Mouse (Mus musculus): ENCODE measurements around the gene 6330409D20Rik.
A peak's percentile ranks its signal among the peaks of the same experiment; 100 is the strongest.

6330409D20Rik gene

DNA sequence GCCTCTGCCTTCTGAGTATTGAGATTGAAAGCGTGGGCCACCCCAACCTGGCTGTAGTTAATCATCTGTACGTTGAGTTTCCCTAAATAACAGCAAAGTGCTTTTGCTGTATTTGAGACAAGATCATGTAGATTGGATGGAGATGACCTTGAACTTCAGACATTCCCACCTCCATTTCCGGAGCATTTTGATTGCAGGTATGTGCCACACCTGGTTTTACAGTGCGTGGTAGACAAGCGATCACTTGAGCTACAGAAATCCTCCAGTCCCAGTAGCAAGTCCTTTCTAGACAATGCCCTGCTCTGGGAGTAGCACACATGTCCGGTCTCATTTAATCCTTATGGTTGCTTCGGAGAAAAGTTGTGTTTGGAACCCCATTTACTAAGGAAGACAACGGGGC is 37.8 kb downstream of the 6330409D20Rik start:
- no peak for DNase-seq (ENCODE audit: extremely low spot score, low spot score)

DNA sequence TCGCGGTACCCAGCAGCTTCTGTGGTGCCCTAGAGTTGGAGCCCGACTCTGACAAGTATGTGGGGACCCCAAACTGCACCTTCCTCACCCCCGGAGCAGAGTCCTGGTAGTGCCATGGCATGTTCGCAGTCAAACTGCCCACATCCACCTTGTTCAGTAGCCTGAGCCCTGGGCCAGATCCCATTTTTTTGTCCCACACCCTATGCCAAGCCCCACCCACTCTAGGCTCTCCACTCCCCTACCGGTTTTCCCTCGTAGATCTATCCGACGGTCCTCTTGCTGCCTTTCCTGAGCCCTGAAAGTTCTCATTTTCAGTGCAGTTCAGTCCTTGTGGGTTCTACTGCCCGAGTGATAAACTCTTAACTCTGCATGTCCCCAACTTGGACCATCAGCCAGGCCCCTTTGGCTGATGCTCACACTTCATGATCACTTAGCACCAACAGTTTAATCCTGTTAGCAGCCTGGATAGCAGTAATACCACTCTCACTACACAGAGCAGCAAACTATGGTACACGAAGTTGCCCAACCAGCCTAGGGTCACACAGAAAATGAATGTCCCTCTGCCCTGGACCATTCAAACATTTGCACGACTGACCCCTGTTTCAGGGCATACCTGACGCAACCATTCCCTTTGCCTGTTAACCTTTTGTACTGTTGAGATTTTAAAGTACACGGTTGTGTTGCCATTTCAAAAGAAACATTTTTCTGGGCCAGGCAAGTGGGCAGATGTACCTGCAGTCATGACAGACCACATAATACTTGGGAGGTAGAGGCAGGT is 39.7 kb downstream of the 6330409D20Rik start:
- DNase-seq (ENCODE audit: extremely low spot score, low spot score) = no peak

DNA sequence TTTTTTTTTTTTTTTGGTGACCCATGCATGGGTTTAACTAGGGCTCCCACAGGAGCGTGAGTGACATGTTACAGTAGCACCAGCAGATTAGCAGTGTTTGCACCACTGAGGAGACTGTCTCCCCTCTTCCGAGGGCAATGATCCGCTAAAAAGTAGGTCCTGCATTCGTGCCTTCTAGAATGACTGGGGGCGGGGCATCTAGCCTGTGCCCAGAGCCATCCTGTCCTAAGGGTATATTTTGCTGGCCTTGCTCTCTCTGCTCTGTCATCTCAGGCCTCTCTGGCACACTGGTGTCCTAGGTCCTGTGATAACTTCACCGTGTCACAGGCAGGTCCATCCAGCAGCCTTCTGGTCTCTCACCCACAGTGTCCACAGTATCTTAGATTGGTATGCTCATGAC is 41.1 kb downstream of the 6330409D20Rik start:
- DNase-seq (ENCODE audit: extremely low spot score, low spot score) = no peak

DNA sequence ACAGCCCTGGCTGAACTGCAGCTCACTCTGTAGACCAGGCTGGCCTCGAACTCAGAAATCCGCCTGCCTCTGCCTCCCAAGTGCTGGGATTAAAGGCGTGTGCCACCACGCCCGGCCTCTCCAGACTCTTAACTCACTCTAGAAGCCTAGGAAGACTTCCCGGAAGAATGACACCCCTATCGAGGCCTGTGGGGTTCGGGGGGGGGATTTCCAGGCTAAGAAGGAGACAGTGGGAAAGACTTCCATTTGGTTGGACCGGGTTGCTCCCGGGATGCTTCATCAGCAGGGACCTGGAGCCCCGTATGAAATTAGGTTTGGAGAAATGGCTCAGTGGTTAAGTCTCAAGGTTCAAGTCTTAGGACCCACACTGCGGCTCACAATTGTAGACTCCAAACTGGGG is 46.1 kb downstream of the 6330409D20Rik start:
- DNase-seq (ENCODE audit: extremely low spot score, low spot score) = peak; percentile 12

DNA sequence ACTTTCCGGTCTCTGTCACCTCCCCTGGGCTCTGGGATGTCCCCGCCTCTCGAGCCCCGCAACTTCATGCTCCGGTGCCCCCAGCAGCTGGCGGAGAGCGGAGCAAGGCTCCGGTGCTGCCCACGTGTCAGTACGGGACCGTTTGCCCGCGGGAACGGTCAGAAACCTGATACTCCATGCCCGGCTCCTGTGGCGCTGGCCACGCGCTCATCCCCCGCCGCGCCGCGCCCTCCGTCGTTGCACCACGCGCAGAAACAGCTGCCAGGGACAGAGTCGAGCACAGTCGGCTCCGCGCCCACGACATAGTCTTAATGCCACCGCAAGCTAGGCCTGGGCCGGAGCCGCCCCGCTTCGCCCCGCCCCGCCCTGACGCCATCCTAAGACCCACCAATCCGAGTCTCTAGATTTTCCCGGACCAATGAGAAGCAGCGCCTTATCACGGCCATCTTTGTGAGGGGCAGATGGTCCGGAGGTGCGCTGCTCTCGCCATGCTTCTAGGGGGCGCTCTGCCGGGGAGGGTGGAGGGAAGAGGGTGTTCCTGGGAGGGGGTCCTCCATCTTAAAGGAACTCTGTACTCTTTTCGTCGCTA is 46.9 kb downstream of the 6330409D20Rik start:
- peak; percentile 96 for DNase-seq (ENCODE audit: extremely low spot score, low spot score)

DNA sequence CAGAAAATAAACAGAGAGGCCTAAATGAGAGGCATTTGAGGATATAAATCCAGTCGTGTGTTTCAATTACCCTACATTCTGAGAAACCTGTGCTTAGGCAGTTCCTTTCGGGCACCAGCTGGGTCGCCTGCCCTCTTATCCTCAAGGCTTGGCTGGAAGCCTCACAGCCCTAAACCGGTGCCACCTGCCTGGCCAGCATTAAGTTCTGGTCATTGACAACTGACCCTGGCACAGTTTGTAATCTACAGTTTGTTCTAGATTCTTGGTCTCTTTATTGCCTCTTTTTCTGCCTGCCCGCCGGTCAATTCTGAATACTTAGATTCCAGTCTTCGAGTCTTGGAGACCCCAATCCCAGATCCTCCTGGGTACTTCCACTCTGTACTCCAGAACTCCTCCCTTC is 47.5 kb downstream of the 6330409D20Rik start:
- peak; percentile 17 for DNase-seq (ENCODE audit: extremely low spot score, low spot score)

DNA sequence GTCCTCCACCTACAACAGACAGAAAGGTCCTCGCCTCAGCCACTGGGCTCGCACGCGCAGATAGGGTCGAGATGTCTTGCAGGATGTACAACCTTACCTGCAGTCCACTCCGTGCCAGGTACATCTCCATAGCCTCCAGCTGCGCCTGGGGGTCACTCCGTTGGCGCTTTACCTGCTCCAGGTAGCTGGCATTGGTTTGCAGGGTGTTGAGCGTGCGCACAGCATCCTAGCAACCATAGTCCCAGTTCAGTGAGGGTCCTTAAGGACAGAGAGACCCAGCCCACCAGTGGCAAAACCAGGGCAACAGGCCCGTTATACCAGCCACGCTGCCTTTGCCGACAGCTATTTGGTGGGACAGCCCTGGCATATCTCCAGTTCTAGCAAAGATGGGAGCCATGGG is 48.3 kb downstream of the 6330409D20Rik start:
- peak; percentile 12 for DNase-seq (ENCODE audit: extremely low spot score, low spot score)

DNA sequence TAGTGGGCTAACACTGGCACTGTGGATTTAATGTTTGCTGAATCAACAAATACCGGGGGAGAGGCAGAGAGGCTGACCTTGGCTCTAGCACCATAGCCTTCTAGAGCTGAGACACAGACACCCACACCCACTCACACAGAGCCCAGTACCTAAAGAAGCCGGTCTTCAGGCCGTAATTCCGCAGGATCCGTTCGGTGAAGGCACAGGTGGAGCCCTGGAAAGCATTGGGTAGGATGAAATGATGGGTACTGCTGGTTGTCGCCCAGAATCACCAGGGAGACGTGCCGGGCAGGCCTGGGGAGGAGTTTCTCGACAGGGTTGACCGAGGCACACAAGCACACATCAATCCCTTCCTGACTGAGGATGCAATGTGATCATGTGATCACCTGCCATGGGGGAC is 49.8 kb downstream of the 6330409D20Rik start:
- peak; percentile 12 for DNase-seq (ENCODE audit: extremely low spot score, low spot score)

DNA sequence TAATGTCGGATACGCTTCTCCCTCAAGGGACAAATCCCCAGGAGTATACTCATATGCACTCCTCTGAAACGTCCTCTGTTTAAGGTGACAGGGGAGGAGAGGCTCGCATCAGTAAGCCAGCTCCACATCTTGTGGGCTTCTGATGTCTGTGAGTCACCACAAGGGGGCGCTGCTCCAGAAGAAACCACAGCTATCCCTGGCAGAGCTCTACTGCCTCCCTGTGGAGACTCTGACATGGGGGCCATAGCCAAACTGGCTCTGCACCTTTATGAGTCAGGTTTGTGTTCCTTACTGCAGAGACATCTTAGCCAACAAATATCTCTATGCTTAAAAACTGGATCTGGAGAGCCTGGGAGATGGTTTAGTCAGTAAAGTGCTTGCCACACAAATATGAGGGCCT is 51.4 kb downstream of the 6330409D20Rik start:
- peak; percentile 90 for DNase-seq (ENCODE audit: extremely low spot score, low spot score)

DNA sequence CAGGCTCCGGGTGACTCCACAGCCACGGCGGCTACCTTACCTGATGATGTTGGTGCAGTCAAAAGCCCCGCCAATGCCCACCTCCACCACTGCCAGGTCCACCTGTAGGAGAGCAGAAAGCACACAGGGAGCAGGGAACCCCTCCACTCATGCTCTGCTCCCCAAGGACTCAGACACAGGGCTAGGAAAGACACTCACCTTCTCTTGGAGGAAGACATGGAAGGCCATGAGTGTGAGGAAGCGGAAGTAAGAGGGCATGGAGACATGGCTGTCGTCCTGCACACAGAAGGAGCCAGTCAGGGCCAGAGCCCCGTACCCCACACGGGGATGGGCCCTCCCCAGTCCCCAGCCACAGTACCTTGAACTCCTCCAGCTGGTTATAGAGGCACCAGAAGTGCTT is 53.3 kb downstream of the 6330409D20Rik start:
- DNase-seq (ENCODE audit: extremely low spot score, low spot score) = no peak

DNA sequence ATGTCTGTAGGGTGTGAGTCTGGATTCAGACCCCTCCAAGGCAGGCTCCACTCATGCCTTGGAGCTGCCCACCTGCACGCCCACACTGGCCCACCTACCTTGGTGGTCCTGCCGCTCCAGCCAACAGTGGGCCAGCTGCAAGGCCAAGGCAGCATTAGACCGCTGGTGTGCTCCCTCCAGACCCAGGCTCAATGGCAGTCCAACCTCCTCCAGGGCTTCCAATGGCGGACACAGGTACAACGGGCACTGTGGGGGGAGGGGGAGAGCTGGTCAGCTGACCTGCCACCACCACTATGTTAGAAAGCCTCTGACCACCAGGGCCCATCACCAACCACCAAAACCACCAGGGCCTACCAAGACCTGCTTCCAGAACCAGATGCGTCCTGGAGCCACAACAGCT is 54.2 kb downstream of the 6330409D20Rik start:
- no peak for DNase-seq (ENCODE audit: extremely low spot score, low spot score)

DNA sequence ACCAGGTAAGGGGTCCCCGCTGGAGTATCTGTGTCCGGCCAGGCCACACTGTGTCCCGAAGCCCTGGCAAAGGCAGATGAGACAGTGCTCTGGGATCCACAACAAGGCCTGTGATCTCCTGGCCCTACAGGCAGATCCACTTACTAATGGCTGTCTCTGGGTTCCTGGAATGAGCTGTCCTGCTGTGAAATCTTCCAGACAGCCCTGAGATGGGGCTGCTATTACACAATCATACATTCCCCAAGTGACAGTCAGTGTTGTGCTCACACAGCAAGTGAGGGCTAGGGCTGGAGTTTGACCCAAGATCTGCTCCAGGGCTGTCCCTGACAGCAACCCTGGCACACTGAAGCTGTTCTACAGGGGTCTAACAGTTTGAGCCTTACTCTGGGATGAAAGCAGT is 55.0 kb downstream of the 6330409D20Rik start:
- no peak for DNase-seq (ENCODE audit: extremely low spot score, low spot score)

DNA sequence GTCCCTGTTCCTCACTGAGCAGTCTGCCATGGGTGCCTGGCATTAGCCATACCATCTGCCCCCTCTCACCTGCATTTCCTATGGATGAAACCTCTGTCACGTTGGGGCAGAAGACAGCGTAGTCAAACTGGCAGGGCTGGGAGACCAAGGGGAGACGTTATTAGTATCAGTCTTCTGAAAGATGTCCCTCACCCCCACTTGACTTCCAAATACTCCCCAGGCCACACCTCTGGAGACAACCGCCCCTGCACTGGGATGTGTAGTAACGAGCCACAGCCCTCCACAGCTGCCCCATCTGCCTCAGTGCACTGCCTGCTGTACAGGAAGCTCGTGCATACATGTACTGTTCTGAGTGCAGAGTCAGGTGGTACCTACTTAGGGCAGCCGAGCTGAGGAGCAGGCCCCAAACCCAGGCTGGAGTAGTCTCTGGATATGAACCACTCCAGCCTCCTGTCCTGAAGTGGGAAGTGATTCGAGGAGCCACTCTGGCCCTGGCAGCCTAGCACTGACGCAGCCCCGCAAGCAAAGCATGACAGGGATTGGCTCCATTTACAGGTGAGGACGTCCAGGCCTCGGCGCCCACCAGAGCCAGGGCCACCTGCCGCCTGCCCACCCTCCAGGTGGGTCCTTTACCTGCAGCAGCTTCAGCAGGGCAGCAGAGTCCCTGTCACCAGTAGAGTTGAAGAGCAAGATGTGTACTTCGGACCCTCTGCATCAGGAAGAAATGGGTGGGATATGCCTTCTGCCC is 56.0 kb downstream of the 6330409D20Rik start:
- DNase-seq (ENCODE audit: extremely low spot score, low spot score) = no peak

DNA sequence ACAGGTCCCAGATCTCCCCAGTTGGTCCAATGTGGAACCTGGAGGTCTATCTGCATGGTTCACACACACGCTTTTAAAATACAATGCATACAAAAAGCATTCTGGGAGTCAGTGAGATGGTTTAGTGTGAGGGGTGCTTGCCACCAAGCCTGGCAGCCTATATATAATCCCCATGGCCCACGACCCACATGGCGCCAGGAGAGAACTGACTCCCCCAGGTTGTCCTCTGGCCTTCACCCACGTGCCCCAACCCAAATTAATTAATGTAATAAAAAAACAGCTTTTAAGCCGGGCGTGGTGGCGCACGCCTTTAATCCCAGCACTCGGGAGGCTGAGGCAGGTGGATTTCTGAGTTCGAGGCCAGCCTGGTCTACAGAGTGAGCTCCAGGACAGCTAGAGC is 57.1 kb downstream of the 6330409D20Rik start:
- no peak for DNase-seq (ENCODE audit: extremely low spot score, low spot score)

DNA sequence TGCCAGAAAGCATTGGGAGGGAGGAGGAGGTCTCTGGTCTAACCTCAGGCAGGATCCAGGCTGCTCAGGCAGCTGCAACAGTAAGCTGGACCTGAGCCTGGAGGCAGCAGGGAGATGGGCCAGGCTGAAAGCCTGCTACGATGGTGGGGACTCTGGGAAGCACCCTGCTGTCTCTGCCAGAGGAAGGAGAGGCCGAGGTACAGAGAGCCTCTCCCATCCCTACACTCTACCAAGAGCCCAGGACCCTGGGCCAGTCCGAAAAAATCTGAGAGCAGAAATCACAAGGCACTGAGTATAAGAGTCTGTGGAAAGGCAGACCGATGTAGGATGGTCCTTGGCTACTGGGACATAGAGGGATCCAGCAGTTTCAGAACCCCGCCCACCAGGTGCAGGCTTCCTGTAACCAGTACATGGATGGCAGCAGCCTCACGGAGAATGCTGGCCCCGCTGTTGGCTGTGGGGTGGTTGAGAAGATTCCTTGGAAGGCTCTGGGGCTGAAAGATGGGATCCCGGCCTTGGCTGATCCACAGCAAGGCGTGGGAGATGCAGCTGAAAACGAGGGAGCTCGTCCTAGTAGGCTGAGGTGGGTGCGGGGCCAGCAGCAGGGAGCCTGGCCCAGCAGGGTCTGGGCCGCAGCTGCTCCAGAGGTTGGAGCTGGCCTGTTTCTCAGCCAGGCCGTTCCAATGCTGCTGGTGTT is 57.9 kb downstream of the 6330409D20Rik start:
- DNase-seq (ENCODE audit: extremely low spot score, low spot score) = no peak

All from neural tube, embryonic 10.5 days (tissue).